Mouse (Mus musculus) thymus, adult 2 months (tissue): Measurements from ENCODE around the gene Otop2. TPM values are rescaled to one million over a fixed set of nuclear protein-coding genes. Genes with fewer than 3 reads are reported as not detected.

Experiments used
- DNase-seq: peaks from one replicate; pipeline ENCODE4 v3.0.0; 2021
- H3K27ac ChIP-seq: fragments of 200-500 bp; 2 replicates; pipeline ENCODE4 v1.5.1; 2012; ENCODE audit warnings: low read length, control low read depth; ENCODE audit not compliant: control insufficient read depth, insufficient read depth
- H3K27me3 ChIP-seq: fragments of 200-500 bp; 2 replicates; pipeline ENCODE4 v1.6.1; 2012; ENCODE audit warnings: mild to moderate bottlenecking, low read length, moderate library complexity, mixed read lengths; ENCODE audit not compliant: control insufficient read depth, insufficient read depth
- H3K36me3 ChIP-seq: fragments of 200-500 bp; 2 replicates; pipeline ENCODE4 v1.6.1; 2012; ENCODE audit warnings: mild to moderate bottlenecking, low read length, moderate library complexity; ENCODE audit not compliant: control insufficient read depth, insufficient read depth
- H3K4me1 ChIP-seq: fragments of 200-500 bp; replicated peaks from 2 replicates; pipeline ENCODE4 v1.6.1; 2012; ENCODE audit warnings: low read length; ENCODE audit not compliant: control insufficient read depth, insufficient read depth
- H3K4me3 ChIP-seq: fragments of 200-500 bp; 2 replicates; pipeline ENCODE4 v1.5.1; 2012; ENCODE audit warnings: mild to moderate bottlenecking, low read length, control low read depth, moderate library complexity; ENCODE audit not compliant: control insufficient read depth, insufficient read depth
- CTCF ChIP-seq: fragments of 200-500 bp; IDR thresholded peaks from 2 replicates; pipeline ENCODE4 v1.5.1; 2012; ENCODE audit warnings: mild to moderate bottlenecking, control low read depth, low read length, moderate library complexity, borderline replicate concordance; ENCODE audit not compliant: control insufficient read depth, poor library complexity, insufficient read depth; ENCODE audit errors: extremely low read depth
- POLR2A ChIP-seq: fragments of 200-500 bp; IDR thresholded peaks from 2 replicates; pipeline ENCODE4 v1.6.1; 2012; ENCODE audit warnings: mild to moderate bottlenecking, low read length, control low read depth, moderate library complexity; ENCODE audit not compliant: control insufficient read depth, poor library complexity, insufficient read depth; ENCODE audit errors: extremely low read depth
- WGBS: fragments of 180-500 bp; shearing (Covaris S2); methylation state at CpG from one replicate; pipeline ENCODE4 v1.1.7; 2018; 5-methylcytosine and 5-hydroxymethylcytosine counted together
- polyA plus RNA-seq: library from polyadenylated mRNA; depleted of rRNA; stranded (reverse); fragments of >200 nt; gene quantifications from 2 replicates; pipeline ENCODE4 v1.2.3, GENCODE M21; 2012

The Otop2 gene
- polyA plus RNA-seq, 1 experiment = 0.32 TPM

- Histone ChIP-seq H3K27ac (no peak overlapping the region), H3K4me1 (0 out of 2 replicates have a peak, but pooled peaks cover 2% of the 10 kb centered on the region)
- DNase-seq = no peak
Observed at GRCm38 (mm10) chr11:115341866-115342265, 34.9 kb downstream of the Otop2 start.

GRCm38 (mm10) chr11:115344967-115345366 is 38.0 kb downstream of the Otop2 start:
- TF ChIP-seq POLR2A (no peak), CTCF (no peak)
- H3K27me3 ChIP-seq = no peaks in the 10 kb centered on the region; the same call in 1 of the 2 replicates
- 19% methylated on average over 12 of the region's 12 CpGs for WGBS
- H3K27ac ChIP-seq = no peak overlapping the region
- H3K36me3 ChIP-seq = no peaks in the 10 kb centered on the region
- no peak for DNase-seq
- H3K4me1 ChIP-seq = 0 out of 2 replicates have a peak, but pooled peaks cover 2% of the 10 kb centered on the region
- no peak overlapping the region for H3K4me3 ChIP-seq

More at GRCm38 (mm10) chr11:115341866-115342265, 34.9 kb downstream of the Otop2 start:
- 74% methylated on average over 6 of the region's 6 CpGs for WGBS
- no peak for TF ChIP-seq CTCF
- Histone ChIP-seq H3K27me3 (no peaks in the 10 kb centered on the region; the same call in 1 of the 2 replicates), H3K36me3 (no peaks in the 10 kb centered on the region), H3K4me3 (no peak overlapping the region)

GRCm38 (mm10) chr11:115345515-115345914 is 38.6 kb downstream of the Otop2 start:
- Histone ChIP-seq H3K4me3 (no peak overlapping the region), H3K4me1 (0 out of 2 replicates have a peak, but pooled peaks cover 2% of the 10 kb centered on the region), H3K27ac (no peak overlapping the region), H3K36me3 (no peaks in the 10 kb centered on the region), H3K27me3 (no peaks in the 10 kb centered on the region; the same call in 1 of the 2 replicates)
- TF ChIP-seq CTCF = no peak
- no peak for TF ChIP-seq POLR2A
- no peak for DNase-seq
- WGBS = 44% methylated on average over 7 of the region's 7 CpGs

GRCm38 (mm10) chr11:115348681-115349248 is 41.8 kb downstream of the Otop2 start:
- TF ChIP-seq POLR2A = no peak
- TF ChIP-seq CTCF = no peak
- Histone ChIP-seq H3K4me3 (no peak overlapping the region), H3K27ac (no peak overlapping the region), H3K4me1 (0 out of 2 replicates have a peak, but pooled peaks cover 2% of the 10 kb centered on the region), H3K27me3 (no peaks in the 10 kb centered on the region), H3K36me3 (peaks cover 14% of the 10 kb centered on the region)
- DNase-seq = no peak
- WGBS = 89% methylated on average over 17 of the region's 17 CpGs

GRCm38 (mm10) chr11:115349976-115350375 is 43.0 kb downstream of the Otop2 start:
- no peaks in the 10 kb centered on the region for H3K27me3 ChIP-seq
- no peak for DNase-seq
- TF ChIP-seq POLR2A = no peak
- no peak for TF ChIP-seq CTCF
- no peak overlapping the region for H3K27ac ChIP-seq
- no peak overlapping the region for H3K4me3 ChIP-seq
- H3K36me3 ChIP-seq = peaks cover 14% of the 10 kb centered on the region
- no peaks in the 10 kb centered on the region for H3K4me1 ChIP-seq
- WGBS = 97% methylated on average over 4 of the region's 4 CpGs

GRCm38 (mm10) chr11:115353375-115353774 is 46.4 kb downstream of the Otop2 start:
- H3K36me3 ChIP-seq = peaks cover 21% of the 10 kb centered on the region
- 97% methylated on average over 5 of the region's 5 CpGs for WGBS
- H3K4me1 ChIP-seq = no peaks in the 10 kb centered on the region
- H3K27ac ChIP-seq = no peak overlapping the region
- no peaks in the 10 kb centered on the region for H3K27me3 ChIP-seq
- TF ChIP-seq CTCF (no peak), POLR2A (no peak)
- no peak for DNase-seq
- H3K4me3 ChIP-seq = no peak overlapping the region
